Mouse (Mus musculus): ENCODE results near the gene Pdcd1lg2. TPM values are rescaled to one million over a fixed set of nuclear protein-coding genes. Genes with fewer than 3 reads are reported as not detected.

The Pdcd1lg2 gene
- polyA plus RNA-seq, 1 experiment from 2014 or later, result 0.05 TPM

DNA sequence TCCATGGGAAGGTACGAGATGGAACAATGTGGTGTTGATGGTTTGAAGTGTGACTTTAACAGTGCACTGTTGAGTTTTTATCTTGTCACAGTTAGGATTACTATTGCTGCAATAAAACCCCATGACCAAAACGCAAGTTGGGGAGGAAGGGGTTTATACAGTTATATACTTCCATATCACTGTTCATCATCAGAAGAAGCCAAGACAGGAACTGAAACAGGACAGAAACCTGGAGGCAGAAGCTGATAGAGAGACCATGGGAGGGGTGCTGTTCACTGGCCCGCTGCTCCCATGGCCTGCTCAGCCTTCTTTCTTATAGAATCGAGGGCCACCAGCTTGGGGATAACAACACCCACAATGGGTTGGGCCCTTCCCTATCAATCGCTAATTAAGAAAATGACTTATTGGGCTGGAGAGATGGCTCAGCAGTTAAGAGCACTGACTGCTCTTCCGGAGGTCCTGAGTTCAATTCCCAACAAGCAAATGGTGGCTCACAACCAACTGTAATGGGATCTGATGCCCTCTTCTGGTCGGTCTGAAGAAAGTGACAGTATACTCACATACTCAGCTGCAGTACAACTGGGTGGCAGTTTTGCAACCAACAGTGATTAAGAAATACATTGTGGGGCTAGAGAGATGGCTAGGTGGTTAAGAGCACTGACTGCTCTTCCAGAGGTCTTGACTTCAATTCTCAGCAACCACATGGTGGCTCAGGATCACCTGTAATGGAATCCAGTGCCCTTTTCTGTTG lies 53.1 kb downstream of the Pdcd1lg2 start:
- peaks cover 4% of the 10 kb centered on the region; the same call in 1 of the 2 replicates for H3K4me1 ChIP-seq (ENCODE audit: control insufficient read depth, low read depth, low read length)
- 74% methylated on average over 7 of the region's 7 CpGs for WGBS (ENCODE audit: insufficient replicate concordance)
- H3K36me3 ChIP-seq (ENCODE audit: control insufficient read depth, insufficient read depth), result no peaks in the 10 kb centered on the region
- H3K4me3 ChIP-seq (ENCODE audit: low read depth, low read length), result no peak overlapping the region
- ATAC-seq (ENCODE audit: low read depth), result no peak
- H3K9me3 ChIP-seq (replicated peaks; ENCODE audit: control insufficient read depth, low read length), result no peaks in the 10 kb centered on the region
- H3K27ac ChIP-seq (ENCODE audit: low read length), result no peak overlapping the region
- H3K9ac ChIP-seq (ENCODE audit: low read depth, low read length), result no peak overlapping the region
- H3K4me2 ChIP-seq (ENCODE audit: low read depth, low read length), result no peak overlapping the region
- H3K27me3 ChIP-seq (ENCODE audit: control insufficient read depth, insufficient read depth, low read depth, low read length), result no peaks in the 10 kb centered on the region

DNA sequence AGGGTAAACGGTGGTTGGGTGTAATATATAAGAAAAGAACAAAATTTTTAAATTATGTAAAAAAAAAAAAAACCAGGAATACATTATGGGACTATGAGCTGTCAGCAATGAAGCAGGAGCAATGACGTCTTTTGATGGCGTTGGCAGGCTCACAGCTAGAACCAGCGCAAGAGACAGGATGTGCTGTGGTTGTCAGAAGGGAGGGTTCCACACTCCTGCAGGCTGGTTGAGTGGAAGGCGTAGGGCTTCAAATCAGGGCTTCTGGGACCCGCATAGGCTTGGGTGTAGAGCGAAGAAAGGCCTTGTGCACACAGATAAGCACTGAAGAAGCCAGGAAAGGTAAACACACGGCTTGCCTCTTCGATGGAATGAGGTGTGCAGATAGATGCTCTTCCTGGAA lies 56.1 kb downstream of the Pdcd1lg2 start:
- no peaks in the 10 kb centered on the region for H3K27me3 ChIP-seq (ENCODE audit: control insufficient read depth, insufficient read depth, low read depth, low read length)
- no peaks in the 10 kb centered on the region for H3K9me3 ChIP-seq (replicated peaks; ENCODE audit: control insufficient read depth, low read length)
- no peak overlapping the region for H3K4me3 ChIP-seq (ENCODE audit: low read depth, low read length)
- H3K9ac ChIP-seq (ENCODE audit: low read depth, low read length), result no peak overlapping the region
- ATAC-seq (ENCODE audit: low read depth), result no peak
- peaks cover 16% of the 10 kb centered on the region for H3K4me1 ChIP-seq (ENCODE audit: control insufficient read depth, low read depth, low read length)
- no peak overlapping the region for H3K4me2 ChIP-seq (ENCODE audit: low read depth, low read length)
- no peak overlapping the region for H3K27ac ChIP-seq (ENCODE audit: low read length)
- H3K36me3 ChIP-seq (ENCODE audit: control insufficient read depth, insufficient read depth), result no peaks in the 10 kb centered on the region
- WGBS (ENCODE audit: insufficient replicate concordance), result 39% methylated on average over 9 of the region's 9 CpGs

DNA sequence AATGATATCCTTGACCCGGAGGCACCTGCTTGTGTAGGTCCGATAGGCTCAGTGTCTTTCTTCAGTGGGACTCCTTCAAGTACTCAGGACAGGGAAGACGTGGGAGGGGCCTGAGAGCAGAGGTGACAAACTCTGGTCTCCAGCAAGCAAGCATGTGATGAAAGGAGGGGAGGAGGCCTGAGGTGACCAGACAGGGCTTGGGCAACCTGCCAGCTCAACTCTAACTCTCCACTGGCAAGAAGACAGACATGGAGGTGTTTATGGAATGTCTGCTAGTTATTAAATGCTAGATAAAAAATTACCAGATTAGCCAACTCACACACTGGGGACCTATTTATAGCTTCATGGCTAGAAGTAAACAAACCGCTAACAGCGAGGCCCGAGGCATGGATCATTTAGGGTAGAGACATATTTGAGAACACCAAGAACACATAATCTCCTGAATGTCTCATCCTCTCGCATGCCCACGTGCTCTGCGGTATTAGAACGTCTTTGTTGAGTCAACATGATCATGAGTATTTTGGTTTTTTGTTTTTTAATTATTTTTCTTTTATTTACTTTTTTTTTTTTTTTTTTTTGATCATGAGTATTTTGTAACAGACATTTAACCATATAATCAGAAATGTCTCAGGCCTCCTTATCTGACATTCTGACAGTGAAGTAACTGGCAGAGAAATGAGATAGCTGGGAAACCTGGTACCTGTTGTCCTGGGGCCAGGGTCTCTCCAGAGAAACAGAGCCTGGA lies 58.4 kb downstream of the Pdcd1lg2 start:
- no peak overlapping the region for H3K9ac ChIP-seq (ENCODE audit: low read depth, low read length)
- H3K27ac ChIP-seq (ENCODE audit: low read length), result no peak overlapping the region
- 0 out of 2 replicates have a peak, but pooled peaks have one; percentile 32 for ATAC-seq (ENCODE audit: low read depth)
- H3K4me2 ChIP-seq (ENCODE audit: low read depth, low read length), result no peak overlapping the region
- no peaks in the 10 kb centered on the region for H3K27me3 ChIP-seq (ENCODE audit: control insufficient read depth, insufficient read depth, low read depth, low read length)
- 60% methylated on average over 10 of the region's 10 CpGs for WGBS (ENCODE audit: insufficient replicate concordance)
- H3K9me3 ChIP-seq (replicated peaks; ENCODE audit: control insufficient read depth, low read length), result no peaks in the 10 kb centered on the region
- H3K4me1 ChIP-seq (ENCODE audit: control insufficient read depth, low read depth, low read length), result peaks cover 21% of the 10 kb centered on the region
- no peak overlapping the region for H3K4me3 ChIP-seq (ENCODE audit: low read depth, low read length)
- no peaks in the 10 kb centered on the region for H3K36me3 ChIP-seq (ENCODE audit: control insufficient read depth, insufficient read depth)

DNA sequence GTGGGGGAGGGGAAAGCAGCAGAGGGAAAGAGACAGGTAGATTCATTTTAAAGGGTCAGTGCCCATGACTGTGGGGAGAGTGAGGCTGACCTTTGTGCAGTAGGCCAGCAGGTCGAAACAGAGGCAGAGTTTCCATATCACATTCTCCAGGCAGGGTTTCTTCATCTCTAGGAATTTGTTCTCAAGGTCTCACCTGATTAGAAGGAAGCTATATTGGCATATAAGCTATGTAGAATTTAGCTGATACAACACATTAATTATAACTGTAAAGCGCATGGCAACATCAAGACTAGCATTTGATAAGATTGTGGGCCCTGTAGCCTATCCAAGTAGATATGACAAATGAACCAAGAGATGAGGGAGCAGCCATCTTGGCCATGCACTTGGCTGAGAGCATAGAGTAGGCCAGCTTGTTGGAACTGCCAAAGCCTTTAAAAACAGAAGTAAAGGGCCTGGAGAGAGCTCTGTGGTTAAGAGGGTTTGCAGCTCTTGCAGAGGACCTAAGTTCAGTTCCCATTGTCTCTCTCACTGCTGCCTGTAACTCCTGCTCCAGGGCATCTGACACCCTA lies 59.1 kb downstream of the Pdcd1lg2 start:
- Histone ChIP-seq H3K27ac (ENCODE audit: low read length) (no peak overlapping the region), H3K9ac (ENCODE audit: low read depth, low read length) (no peak overlapping the region), H3K4me1 (ENCODE audit: control insufficient read depth, low read depth, low read length) (peaks cover 21% of the 10 kb centered on the region), H3K4me3 (ENCODE audit: low read depth, low read length) (no peak overlapping the region), H3K36me3 (ENCODE audit: control insufficient read depth, insufficient read depth) (no peaks in the 10 kb centered on the region), H3K27me3 (ENCODE audit: control insufficient read depth, insufficient read depth, low read depth, low read length) (no peaks in the 10 kb centered on the region), H3K4me2 (ENCODE audit: low read depth, low read length) (no peak overlapping the region), H3K9me3 (replicated peaks; ENCODE audit: control insufficient read depth, low read length) (no peaks in the 10 kb centered on the region)
- no peak for ATAC-seq (ENCODE audit: low read depth)
- 58% methylated on average over 2 of the region's 2 CpGs for WGBS (ENCODE audit: insufficient replicate concordance)

DNA sequence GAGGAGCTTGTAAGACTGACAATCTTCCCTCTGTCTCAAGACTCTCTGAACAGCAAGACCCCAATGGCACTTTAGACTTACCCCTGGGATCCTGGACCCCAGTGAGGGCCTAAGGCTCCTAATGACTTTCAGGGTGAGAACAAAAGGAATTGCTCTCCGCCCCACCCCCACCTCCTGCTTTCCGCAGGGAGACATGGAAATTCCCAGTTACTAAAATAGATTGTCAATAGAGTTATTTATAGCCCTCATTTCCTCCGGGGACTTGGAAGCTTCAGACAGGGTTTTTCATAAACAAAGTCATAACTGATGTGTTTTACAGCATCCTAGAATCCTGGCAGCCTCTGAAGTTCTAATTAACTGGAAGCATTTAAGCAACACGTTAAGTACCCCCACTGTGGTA lies 59.9 kb downstream of the Pdcd1lg2 start:
- ATAC-seq (ENCODE audit: low read depth), result no peak
- no peak overlapping the region for H3K9ac ChIP-seq (ENCODE audit: low read depth, low read length)
- no peak overlapping the region for H3K4me3 ChIP-seq (ENCODE audit: low read depth, low read length)
- H3K27me3 ChIP-seq (ENCODE audit: control insufficient read depth, insufficient read depth, low read depth, low read length), result no peaks in the 10 kb centered on the region
- no peak overlapping the region for H3K27ac ChIP-seq (ENCODE audit: low read length)
- H3K4me2 ChIP-seq (ENCODE audit: low read depth, low read length), result no peak overlapping the region
- peaks cover 24% of the 10 kb centered on the region for H3K4me1 ChIP-seq (ENCODE audit: control insufficient read depth, low read depth, low read length)
- no peaks in the 10 kb centered on the region for H3K36me3 ChIP-seq (ENCODE audit: control insufficient read depth, insufficient read depth)
- no peaks in the 10 kb centered on the region for H3K9me3 ChIP-seq (replicated peaks; ENCODE audit: control insufficient read depth, low read length)
- WGBS (ENCODE audit: insufficient replicate concordance), result 57% methylated on average over 4 of the region's 4 CpGs

DNA sequence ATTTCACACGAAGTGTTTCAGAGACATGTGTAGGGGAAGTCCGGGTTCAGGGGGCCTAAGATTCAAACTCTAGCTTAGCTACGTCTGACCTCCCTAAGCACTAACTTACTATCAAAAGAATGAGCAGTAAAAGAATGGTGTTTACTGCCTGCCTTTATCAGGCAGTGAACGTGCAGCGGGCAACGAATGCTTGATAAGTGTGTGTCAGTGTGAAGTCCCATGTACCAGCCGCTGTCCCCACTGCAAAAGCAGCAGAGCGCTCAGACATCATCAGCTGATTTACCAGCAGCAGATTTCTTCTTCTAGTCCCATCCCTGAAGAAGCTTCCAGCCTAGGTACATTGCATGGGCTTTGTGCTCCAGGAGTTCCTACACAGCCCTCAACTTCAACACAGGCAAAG lies 61.7 kb downstream of the Pdcd1lg2 start:
- Histone ChIP-seq H3K4me1 (ENCODE audit: control insufficient read depth, low read depth, low read length) (peaks cover 24% of the 10 kb centered on the region), H3K4me2 (ENCODE audit: low read depth, low read length) (no peak overlapping the region), H3K9me3 (replicated peaks; ENCODE audit: control insufficient read depth, low read length) (no peaks in the 10 kb centered on the region), H3K27ac (ENCODE audit: low read length) (no peak overlapping the region), H3K27me3 (ENCODE audit: control insufficient read depth, insufficient read depth, low read depth, low read length) (no peaks in the 10 kb centered on the region), H3K9ac (ENCODE audit: low read depth, low read length) (no peak overlapping the region), H3K4me3 (ENCODE audit: low read depth, low read length) (no peak overlapping the region), H3K36me3 (ENCODE audit: control insufficient read depth, insufficient read depth) (no peaks in the 10 kb centered on the region)
- 26% methylated on average over 8 of the region's 8 CpGs for WGBS (ENCODE audit: insufficient replicate concordance)
- ATAC-seq (ENCODE audit: low read depth), result 0 out of 2 replicates have a peak, but pooled peaks have one; percentile 41

DNA sequence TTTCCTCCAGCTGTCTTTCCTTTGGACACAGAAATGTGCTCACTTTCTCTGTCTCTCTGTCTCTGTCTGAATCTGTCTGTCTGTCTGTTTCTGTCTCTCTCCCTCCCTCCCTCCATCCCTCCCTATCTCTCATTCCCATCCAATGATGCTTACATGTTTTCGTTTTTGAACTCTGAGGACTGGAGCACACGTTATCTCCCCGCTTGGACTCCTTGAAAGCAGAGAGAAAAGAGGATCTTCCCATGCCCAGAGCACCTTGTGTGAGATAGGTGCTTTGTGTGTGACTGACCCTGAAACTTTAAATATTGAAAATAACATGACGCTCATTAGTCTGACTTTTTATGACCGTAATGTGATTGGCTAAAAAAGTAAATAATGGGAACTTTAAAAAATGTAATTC lies 62.2 kb downstream of the Pdcd1lg2 start:
- Histone ChIP-seq H3K36me3 (ENCODE audit: control insufficient read depth, insufficient read depth) (no peaks in the 10 kb centered on the region), H3K9ac (ENCODE audit: low read depth, low read length) (no peak overlapping the region), H3K9me3 (replicated peaks; ENCODE audit: control insufficient read depth, low read length) (no peaks in the 10 kb centered on the region), H3K4me1 (ENCODE audit: control insufficient read depth, low read depth, low read length) (peaks cover 24% of the 10 kb centered on the region), H3K27ac (ENCODE audit: low read length) (no peak overlapping the region), H3K27me3 (ENCODE audit: control insufficient read depth, insufficient read depth, low read depth, low read length) (no peaks in the 10 kb centered on the region), H3K4me3 (ENCODE audit: low read depth, low read length) (no peak overlapping the region), H3K4me2 (ENCODE audit: low read depth, low read length) (no peak overlapping the region)
- no peak for ATAC-seq (ENCODE audit: low read depth)
- 65% methylated on average over 5 of the region's 5 CpGs for WGBS (ENCODE audit: insufficient replicate concordance)

DNA sequence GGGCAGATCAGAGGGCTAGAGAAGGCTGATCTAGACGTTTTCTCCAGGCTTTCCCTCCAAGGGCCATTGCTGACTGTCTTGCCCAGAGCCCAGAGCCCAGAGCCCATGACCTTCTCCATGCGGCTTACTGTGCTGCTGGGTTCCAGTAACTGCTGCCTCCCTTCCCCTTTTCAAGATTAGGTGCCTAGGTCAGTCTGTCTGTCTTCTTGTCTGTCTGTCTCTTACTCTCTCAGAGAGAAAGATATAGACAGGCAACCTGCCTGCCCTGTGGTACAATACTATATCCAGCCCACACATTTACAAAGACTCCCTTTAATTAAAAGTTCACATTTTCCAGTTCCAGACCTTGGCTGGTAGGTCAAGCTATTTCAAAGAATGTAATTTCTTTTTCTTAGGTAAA lies 64.1 kb downstream of the Pdcd1lg2 start:
- WGBS (ENCODE audit: insufficient replicate concordance), result 46% methylated on average over 2 of the region's 2 CpGs
- no peak overlapping the region for H3K4me3 ChIP-seq (ENCODE audit: low read depth, low read length)
- H3K9me3 ChIP-seq (replicated peaks; ENCODE audit: control insufficient read depth, low read length), result no peaks in the 10 kb centered on the region
- no peak for ATAC-seq (ENCODE audit: low read depth)
- no peaks in the 10 kb centered on the region for H3K36me3 ChIP-seq (ENCODE audit: control insufficient read depth, insufficient read depth)
- no peak overlapping the region for H3K27ac ChIP-seq (ENCODE audit: low read length)
- H3K4me2 ChIP-seq (ENCODE audit: low read depth, low read length), result no peak overlapping the region
- no peak overlapping the region for H3K9ac ChIP-seq (ENCODE audit: low read depth, low read length)
- no peaks in the 10 kb centered on the region for H3K27me3 ChIP-seq (ENCODE audit: control insufficient read depth, insufficient read depth, low read depth, low read length)
- H3K4me1 ChIP-seq (ENCODE audit: control insufficient read depth, low read depth, low read length), result peaks cover 12% of the 10 kb centered on the region

DNA sequence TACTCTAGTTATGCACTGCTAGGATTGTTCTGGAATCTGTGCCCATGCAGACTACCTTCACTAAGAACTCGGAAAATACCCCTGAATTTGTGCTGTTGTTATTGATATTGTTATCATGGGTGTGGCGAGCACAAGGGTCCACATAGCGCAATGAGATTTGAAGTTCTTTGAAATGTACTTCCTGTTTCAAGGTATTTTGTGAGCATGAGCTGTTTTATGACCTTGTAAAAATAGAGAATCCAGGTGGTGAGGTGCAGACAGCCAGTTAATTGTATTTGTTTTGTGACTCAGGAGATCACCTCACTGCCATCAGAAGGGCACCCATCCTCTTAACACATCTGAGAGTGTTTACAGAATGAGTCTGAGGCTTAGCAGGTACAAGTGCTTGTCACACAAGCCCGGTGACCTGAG lies 64.5 kb downstream of the Pdcd1lg2 start:
- no peak overlapping the region for H3K4me2 ChIP-seq (ENCODE audit: low read depth, low read length)
- no peak overlapping the region for H3K4me3 ChIP-seq (ENCODE audit: low read depth, low read length)
- 30% methylated on average over 4 of the region's 4 CpGs for WGBS (ENCODE audit: insufficient replicate concordance)
- no peaks in the 10 kb centered on the region for H3K27me3 ChIP-seq (ENCODE audit: control insufficient read depth, insufficient read depth, low read depth, low read length)
- peaks cover 8% of the 10 kb centered on the region for H3K4me1 ChIP-seq (ENCODE audit: control insufficient read depth, low read depth, low read length)
- H3K9ac ChIP-seq (ENCODE audit: low read depth, low read length), result no peak overlapping the region
- H3K27ac ChIP-seq (ENCODE audit: low read length), result no peak overlapping the region
- ATAC-seq (ENCODE audit: low read depth), result no peak
- H3K9me3 ChIP-seq (replicated peaks; ENCODE audit: control insufficient read depth, low read length), result no peaks in the 10 kb centered on the region
- H3K36me3 ChIP-seq (ENCODE audit: control insufficient read depth, insufficient read depth), result no peaks in the 10 kb centered on the region

All from liver, embryonic 16.5 days (tissue).